Mouse (Mus musculus) MEL (cell line): ENCODE measurements around the gene Stat2. TPM values are rescaled to one million over a fixed set of nuclear protein-coding genes. Genes with fewer than 3 reads are reported as not detected.
A peak's percentile ranks its signal among the peaks of the same experiment; 100 is the strongest.

Experiments used
- DNase-seq: peaks from one replicate; pipeline ENCODE4 v3.0.0; 2011; ENCODE audit warnings: low read depth, low spot score
- H3K27ac ChIP-seq: 2 replicates; pipeline ENCODE4 v1.5.1; 2012; ENCODE audit warnings: low read depth, mild to moderate bottlenecking, control low read depth, low read length, moderate library complexity; ENCODE audit not compliant: control insufficient read depth
- H3K27me3 ChIP-seq, 2 experiments: fragments of 150-350 bp in 1 of 2; sonication (generic) in 1 of 2; 2 replicates each; pipeline ENCODE4 v1.6.1; 2012; ENCODE audit warnings: low read length in 2 of 2, mild to moderate bottlenecking in 2 of 2, improper control_type of control experiment in 1 of 2, moderate library complexity in 1 of 2; ENCODE audit not compliant: insufficient read depth in 2 of 2, control insufficient read depth in 1 of 2
- H3K36me3 ChIP-seq, 2 experiments: 2 replicates each; pipeline ENCODE4 v1.6.1; 2012 to 2014; ENCODE audit warnings: low read length in 2 of 2, improper control_type of control experiment in 1 of 2, inconsistent platforms in 1 of 2, mild to moderate bottlenecking in 1 of 2; ENCODE audit not compliant: insufficient read depth in 2 of 2, control insufficient read depth in 1 of 2
- H3K4me1 ChIP-seq, 2 experiments: fragments of 150-350 bp in 1 of 2; sonication (generic) in 1 of 2; 2 replicates each; pipeline ENCODE4 v1.6.1; 2012; ENCODE audit warnings: low read length in 2 of 2, improper control_type of control experiment in 1 of 2, mild to moderate bottlenecking in 1 of 2; ENCODE audit not compliant: insufficient read depth in 2 of 2, control insufficient read depth in 1 of 2
- H3K4me3 ChIP-seq, 2 experiments: fragments of 150-350 bp in 1 of 2; sonication (generic) in 1 of 2; 2 replicates each; pipeline ENCODE4 v1.5.1; 2012; ENCODE audit warnings: low read depth in 2 of 2, low read length in 2 of 2, mild to moderate bottlenecking in 2 of 2, moderate library complexity in 2 of 2, control low read depth in 1 of 2, improper control_type of control experiment in 1 of 2; ENCODE audit not compliant: control insufficient read depth in 1 of 2, insufficient read depth in 1 of 2
- H3K79me2 ChIP-seq: 2 replicates; pipeline ENCODE4 v1.6.1; 2012; ENCODE audit warnings: mild to moderate bottlenecking, low read length, moderate library complexity; ENCODE audit not compliant: control insufficient read depth, poor library complexity, insufficient read depth
- H3K9ac ChIP-seq: 2 replicates; pipeline ENCODE4 v1.6.1; 2012; ENCODE audit warnings: low read depth, mild to moderate bottlenecking, control low read depth, low read length, moderate library complexity; ENCODE audit not compliant: control insufficient read depth, poor library complexity, severe bottlenecking
- H3K9me3 ChIP-seq: fragments of 150-350 bp; sonication (generic); replicated peaks from 2 replicates; pipeline ENCODE4 v1.6.1; 2012; ENCODE audit warnings: mild to moderate bottlenecking, low read length, improper control_type of control experiment, moderate library complexity; ENCODE audit not compliant: insufficient read depth
- CHD2 ChIP-seq: IDR thresholded peaks from 2 replicates; pipeline ENCODE4 v1.6.1; 2011; ENCODE audit warnings: low read length, improper control_type of control experiment
- EP300 ChIP-seq, 2 experiments: IDR thresholded peaks; 2 replicates each; pipeline ENCODE4 v1.6.1; 2011; ENCODE audit warnings: improper control_type of control experiment in 2 of 2, low read length in 2 of 2, low read depth in 1 of 2, mild to moderate bottlenecking in 1 of 2
- GATA1 ChIP-seq: IDR thresholded peaks from 2 replicates; pipeline ENCODE4 v1.6.1; 2011; ENCODE audit warnings: low read depth, low read length, improper control_type of control experiment
- JUND ChIP-seq: IDR thresholded peaks from 2 replicates; pipeline ENCODE4 v1.6.1; 2011; ENCODE audit warnings: low read depth, mild to moderate bottlenecking, improper control_type of control experiment, low read length
- MAFK ChIP-seq: IDR thresholded peaks from 2 replicates; pipeline ENCODE4 v1.6.1; 2011; ENCODE audit warnings: low read depth, mild to moderate bottlenecking, low read length, improper control_type of control experiment, borderline replicate concordance
- MAZ ChIP-seq: IDR thresholded peaks from 2 replicates; pipeline ENCODE4 v1.6.1; 2012; ENCODE audit warnings: low read depth, mild to moderate bottlenecking, inconsistent platforms, low read length, improper control_type of control experiment
- NRF1 ChIP-seq: IDR thresholded peaks from 2 replicates; pipeline ENCODE4 v1.6.1; 2014; ENCODE audit warnings: low read depth, mild to moderate bottlenecking, inconsistent platforms, low read length, improper control_type of control experiment, moderate library complexity; ENCODE audit not compliant: poor library complexity, insufficient read depth, severe bottlenecking
- POLR2A ChIP-seq, 2 experiments: IDR thresholded peaks; 2 replicates each; pipeline ENCODE4 v1.6.1; 2011 to 2012; ENCODE audit warnings: low read length in 2 of 2, mild to moderate bottlenecking in 2 of 2, control low read depth in 1 of 2, improper control_type of control experiment in 1 of 2, low read depth in 1 of 2, moderate library complexity in 1 of 2; ENCODE audit not compliant: control insufficient read depth in 1 of 2, insufficient read depth in 1 of 2, poor library complexity in 1 of 2
- TAL1 ChIP-seq: IDR thresholded peaks from 2 replicates; pipeline ENCODE4 v1.6.1; 2012; ENCODE audit warnings: mild to moderate bottlenecking, inconsistent platforms, low read length, moderate library complexity, mixed read lengths
- UBTF ChIP-seq: IDR thresholded peaks from 2 replicates; pipeline ENCODE4 v1.6.1; 2012; ENCODE audit warnings: low read depth, mild to moderate bottlenecking, inconsistent platforms, low read length, improper control_type of control experiment, moderate library complexity, borderline replicate concordance; ENCODE audit not compliant: insufficient read depth
- ZC3H11A ChIP-seq: IDR thresholded peaks from 2 replicates; pipeline ENCODE4 v1.6.1; 2012; ENCODE audit warnings: low read depth, mild to moderate bottlenecking, inconsistent platforms, low read length, improper control_type of control experiment
- polyA plus RNA-seq, 2 experiments: library from polyadenylated mRNA; stranded (reverse) in 1 of 2; unstranded in 1 of 2; fragments of >175 nt in 1 of 2; fragments of >200 nt in 1 of 2; gene quantifications; 2 replicates each; pipeline versions ENCODE4 v1.2.1 to v1.2.4; 2012; ENCODE audit warnings: low replicate concordance in 2 of 2, low read depth in 1 of 2; ENCODE audit not compliant: insufficient read length in 2 of 2, insufficient read depth in 1 of 2, missing spikeins in 1 of 2
- total RNA-seq: library from RNA; depleted of rRNA; stranded (reverse); fragments of 300-350 nt; gene quantifications from 2 replicates; pipeline ENCODE4 v1.2.3, GENCODE M21; 2012

Stat2 gene
- total and polyA plus RNA-seq, 3 experiments, result 3.6 to 6.6 TPM; not detected in 1

- H3K9ac ChIP-seq, result no peak overlapping the region
- no peak for DNase-seq
- no peaks in the 10 kb centered on the region for H3K79me2 ChIP-seq
- no peak overlapping the region for H3K27ac ChIP-seq
- no peak overlapping the region for H3K4me3 ChIP-seq
- no peak for TF ChIP-seq POLR2A (IDR thresholded peaks at IDR 0.05; ENCODE audit: control insufficient read depth in 1 of 2, insufficient read depth in 1 of 2, low read depth in 1 of 2, low read length in 2 of 2, poor library complexity in 1 of 2)
- TF ChIP-seq MAFK, result no peak
- TF ChIP-seq MAZ, result no peak
- TF ChIP-seq CHD2, result no peak
- TF ChIP-seq NRF1, result no peak
- peaks cover 3 to 10% of the 10 kb centered on the region in 2 experiments for H3K4me1 ChIP-seq
- no peaks in the 10 kb centered on the region for H3K9me3 ChIP-seq
- no peaks in the 10 kb centered on the region for H3K27me3 ChIP-seq
- peaks cover 3 to 10% of the 10 kb centered on the region in 2 experiments; a peak in 3 of 4 replicates for H3K36me3 ChIP-seq
Measured at GRCm38 (mm10) chr10:128310902-128311301, 40.5 kb downstream of the Stat2 start.

DNA sequence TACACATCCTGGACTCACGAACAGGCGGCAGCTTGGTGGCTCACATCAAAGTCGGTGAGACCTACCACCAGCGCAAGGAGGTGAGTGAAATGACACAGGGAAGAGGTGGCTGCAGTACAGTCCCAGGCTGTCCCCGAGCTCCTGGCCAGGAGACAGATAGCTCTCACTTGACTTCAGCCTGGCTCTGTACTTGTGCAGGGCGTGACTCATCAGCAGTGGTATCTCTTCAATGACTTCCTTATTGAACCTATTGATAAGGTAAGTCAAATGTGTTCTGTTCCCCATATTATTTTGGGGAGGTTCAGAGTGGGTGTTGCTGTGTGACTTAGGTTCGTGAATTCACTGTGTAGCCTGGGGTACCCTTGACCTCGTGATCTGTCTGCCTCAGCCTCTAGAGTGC lies 45.2 kb downstream of the Stat2 start:
- peak; percentile 26 for TF ChIP-seq TAL1
- TF ChIP-seq GATA1, result peak; percentile 59
- TF ChIP-seq MAZ, result no peak
- peak; percentile 71; the same call in 1 of the 2 replicates for TF ChIP-seq JUND
- peak; percentile 65 to 73 for TF ChIP-seq EP300 (IDR thresholded peaks at IDR 0.05; ENCODE audit: low read depth in 1 of 2, low read length in 2 of 2)
- peak; percentile 71 for DNase-seq
- Histone ChIP-seq H3K4me3 (no peak overlapping the region), H3K27me3 (no peaks in the 10 kb centered on the region), H3K9ac (0 out of 2 replicates have a peak overlapping the region, but pooled peaks have one; percentile 0), H3K79me2 (no peaks in the 10 kb centered on the region), H3K4me1 (peaks cover 3 to 10% of the 10 kb centered on the region in 2 experiments), H3K9me3 (no peaks in the 10 kb centered on the region), H3K27ac (peak overlapping the region; percentile 30; the same call in 1 of the 2 replicates), H3K36me3 (peaks cover 3 to 10% of the 10 kb centered on the region in 2 experiments; a peak in 3 of 4 replicates)

DNA sequence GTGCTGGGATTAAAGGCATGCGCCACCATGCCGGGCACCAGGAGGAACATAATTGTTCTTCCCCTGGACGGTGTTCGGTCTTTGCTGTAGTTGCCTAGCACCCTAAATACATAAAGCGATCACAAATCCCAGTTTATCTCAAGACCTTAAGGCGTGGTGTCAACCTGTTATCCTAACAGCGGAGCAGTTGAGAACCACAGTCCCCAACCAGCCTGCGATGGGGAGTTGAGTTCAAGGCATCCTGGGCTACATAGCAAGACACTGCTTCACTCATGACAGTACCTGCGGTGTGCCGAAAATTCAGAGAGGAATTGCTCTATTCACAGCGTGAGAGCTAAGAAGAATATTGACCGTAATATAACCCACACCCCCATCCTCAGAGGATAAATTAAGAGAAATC lies 51.3 kb downstream of the Stat2 start:
- Histone ChIP-seq H3K9ac (peak overlapping the region; percentile 98), H3K4me3 (peak overlapping the region; percentile 30 to 85), H3K36me3 (peaks cover 0 to 11% of the 10 kb centered on the region in 2 experiments; a peak in 2 of 4 replicates), H3K4me1 (peaks cover 2 to 9% of the 10 kb centered on the region in 2 experiments; a peak in 3 of 4 replicates), H3K27me3 (no peaks in the 10 kb centered on the region)
- TF ChIP-seq JUND, result no peak
- TF ChIP-seq UBTF, result no peak
- no peak for TF ChIP-seq ZC3H11A
- TF ChIP-seq, all 39 proteins: peak for 0
- peaks cover 14% of the 10 kb centered on the region for H3K79me2 ChIP-seq
- peak; percentile 33 for DNase-seq
- H3K27ac ChIP-seq, result no peak overlapping the region
- H3K9me3 ChIP-seq, result no peaks in the 10 kb centered on the region
